Mouse (Mus musculus) WW6 (cell line): Measurements from ENCODE around the gene Rhno1.
"Not testable (repeated sequence)": the region's sequence is repeated elsewhere in the genome, so short reads cannot be mapped to it uniquely, and the experiment has no call there.

Experiments used
- DNase-seq: peaks from one replicate; pipeline ENCODE4 v3.0.0-alpha.2; 2013; ENCODE audit warnings: low read depth, low spot score

Rhno1 gene

DNA sequence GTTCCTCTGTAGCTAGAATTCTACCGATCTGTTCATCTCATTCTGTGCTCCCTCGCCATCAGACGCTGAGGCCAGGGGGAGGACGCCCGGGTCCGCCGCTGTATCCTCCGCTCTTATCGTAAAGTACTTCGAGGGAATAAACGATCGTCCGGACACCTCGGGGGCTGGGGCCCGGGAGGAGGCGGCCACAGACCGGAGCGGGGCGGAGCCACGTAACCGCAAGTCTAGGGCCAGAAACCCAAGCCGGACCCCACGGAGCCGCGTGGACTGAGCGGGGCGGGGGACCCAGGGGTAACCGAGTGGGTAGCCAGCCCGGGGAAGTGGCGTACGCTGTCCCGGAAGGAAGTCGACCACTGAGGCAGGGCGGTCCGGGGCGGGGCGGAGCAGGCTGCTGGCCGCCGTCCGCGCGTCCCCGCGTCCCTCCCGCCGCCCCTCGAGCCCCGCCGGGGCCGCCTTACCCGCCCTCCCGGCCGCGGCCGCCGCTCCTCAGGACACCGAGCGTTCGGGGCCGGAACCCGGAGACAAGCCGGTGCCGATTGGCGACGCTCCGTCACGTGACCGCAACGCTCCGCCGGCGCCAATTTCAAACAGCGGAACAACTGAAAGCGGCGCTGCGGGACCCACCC, at the start of gene Rhno1, which contains the start of gene Foxm1:
Gene Rhno1 (minus strand): TSS at position 531 of the 626 bp plus-strand sequence.
Gene Foxm1 (plus strand): TSS at position 587 of the 626 bp plus-strand sequence.
- peak; percentile 68 for DNase-seq

- DNase-seq = peak; percentile 61
These were observed 48.4 kb upstream of the Rhno1 start for GRCm38 (mm10) chr6:128411115-128411514.

DNA sequence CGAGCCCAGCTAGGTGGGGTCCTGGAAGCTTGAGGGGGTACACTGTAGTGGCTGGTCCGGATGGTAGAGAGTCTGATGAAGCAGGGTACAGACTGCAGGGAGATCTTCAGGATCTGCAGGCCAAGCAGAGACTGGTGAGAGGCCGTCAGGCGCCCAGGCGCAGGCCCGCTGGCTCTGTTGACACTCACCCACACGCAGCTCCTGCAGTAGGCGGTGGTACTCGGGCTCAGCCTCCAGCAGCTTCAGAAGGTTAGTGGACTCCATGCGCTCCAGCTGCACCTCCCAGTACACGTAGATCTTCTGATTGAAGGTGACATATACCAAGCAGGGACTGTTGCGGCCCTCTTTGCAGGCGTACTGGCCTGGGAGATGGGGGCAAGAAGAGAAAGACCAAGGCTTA, 47.6 kb upstream of the Rhno1 start:
- DNase-seq = no peak

DNA sequence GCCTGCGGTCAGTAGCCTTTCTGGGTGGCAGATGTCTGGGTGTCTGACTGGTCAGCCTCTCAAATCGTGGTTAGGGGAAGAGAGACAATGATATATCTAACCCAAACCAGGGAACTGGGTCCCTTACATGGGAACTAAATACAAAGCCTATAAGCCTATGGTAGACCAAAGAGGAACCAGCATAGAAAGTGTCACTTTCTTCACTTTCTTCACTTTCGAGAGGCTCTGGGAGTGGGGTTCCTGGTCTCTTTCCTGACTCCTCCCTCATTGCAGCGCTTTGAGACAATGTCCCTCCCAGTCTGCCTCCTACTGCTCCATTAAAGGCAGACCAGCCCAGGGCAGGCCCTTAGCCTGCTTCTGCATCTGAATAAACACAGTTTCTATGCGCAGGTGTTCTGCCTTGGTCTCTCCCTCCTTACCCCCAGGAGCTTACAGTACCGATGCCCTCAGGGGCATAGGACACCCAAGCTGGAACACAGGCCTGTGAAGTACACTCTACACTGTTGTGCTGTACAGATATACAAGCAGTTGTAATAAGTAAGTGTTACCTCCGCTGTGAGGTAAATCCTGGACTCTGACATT, 45.9 kb upstream of the Rhno1 start:
- no peak for DNase-seq

DNA sequence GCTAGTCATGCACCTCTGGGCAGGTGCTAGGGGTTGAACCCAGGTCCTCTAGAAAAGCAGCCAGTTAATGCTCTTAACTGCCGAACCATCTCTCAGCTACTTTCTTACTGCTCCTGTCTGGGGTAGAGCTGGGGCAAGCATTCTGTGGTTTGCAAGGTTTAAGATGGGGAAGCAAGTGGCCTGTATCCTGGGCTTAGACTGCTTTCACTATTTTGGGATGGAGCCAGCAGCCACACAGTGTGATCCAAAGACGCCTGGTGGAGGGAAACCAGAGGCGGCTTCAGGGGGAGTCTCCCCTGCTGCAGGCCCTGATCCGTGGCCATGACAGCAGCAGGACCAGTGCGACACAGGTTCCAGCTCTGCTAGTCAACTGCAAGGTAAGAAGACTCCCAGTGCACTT, 42.0 kb upstream of the Rhno1 start:
- DNase-seq = no peak

DNA sequence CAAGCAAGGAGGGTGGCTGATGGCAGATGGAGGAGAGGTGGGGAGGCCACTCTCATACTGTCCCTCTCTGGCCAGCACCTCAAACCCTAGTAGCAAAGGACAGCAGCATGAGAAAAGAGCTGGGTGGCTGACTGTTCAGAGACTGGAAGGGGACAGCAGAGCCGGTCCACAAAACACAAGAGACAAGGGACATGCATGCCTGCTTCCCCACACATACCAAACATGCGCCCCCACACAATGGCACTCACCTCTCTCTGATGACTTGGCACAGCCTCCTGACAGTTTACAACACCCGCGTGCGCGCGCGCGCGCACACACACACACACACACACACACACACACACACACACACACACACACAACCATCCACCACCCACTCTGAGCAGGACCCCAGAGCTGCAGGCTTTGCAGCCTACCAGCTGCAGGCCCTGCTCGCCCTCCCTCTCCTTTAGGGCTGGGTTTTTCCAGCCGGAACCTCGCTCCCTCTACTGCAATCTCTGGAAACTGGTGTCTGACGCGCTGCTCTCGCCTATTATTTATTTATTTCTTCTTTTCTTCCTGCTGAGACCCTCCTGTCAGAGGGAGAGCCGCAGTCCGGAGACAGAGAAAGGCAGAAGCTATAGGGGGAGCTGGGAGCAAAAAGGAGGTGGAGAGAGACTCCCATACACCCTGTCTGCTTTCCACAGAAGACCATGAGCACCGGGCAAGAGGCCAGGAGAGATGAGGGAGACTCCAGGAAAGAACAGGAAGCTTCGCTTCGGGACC, 36.9 kb upstream of the Rhno1 start:
- DNase-seq = no peak

- DNase-seq = no peak
These were observed 36.3 kb upstream of the Rhno1 start, which contains the start of gene Nrip2 for GRCm38 (mm10) chr6:128398996-128399395. Gene Nrip2 (plus strand): TSS chr6:128399296.

DNA sequence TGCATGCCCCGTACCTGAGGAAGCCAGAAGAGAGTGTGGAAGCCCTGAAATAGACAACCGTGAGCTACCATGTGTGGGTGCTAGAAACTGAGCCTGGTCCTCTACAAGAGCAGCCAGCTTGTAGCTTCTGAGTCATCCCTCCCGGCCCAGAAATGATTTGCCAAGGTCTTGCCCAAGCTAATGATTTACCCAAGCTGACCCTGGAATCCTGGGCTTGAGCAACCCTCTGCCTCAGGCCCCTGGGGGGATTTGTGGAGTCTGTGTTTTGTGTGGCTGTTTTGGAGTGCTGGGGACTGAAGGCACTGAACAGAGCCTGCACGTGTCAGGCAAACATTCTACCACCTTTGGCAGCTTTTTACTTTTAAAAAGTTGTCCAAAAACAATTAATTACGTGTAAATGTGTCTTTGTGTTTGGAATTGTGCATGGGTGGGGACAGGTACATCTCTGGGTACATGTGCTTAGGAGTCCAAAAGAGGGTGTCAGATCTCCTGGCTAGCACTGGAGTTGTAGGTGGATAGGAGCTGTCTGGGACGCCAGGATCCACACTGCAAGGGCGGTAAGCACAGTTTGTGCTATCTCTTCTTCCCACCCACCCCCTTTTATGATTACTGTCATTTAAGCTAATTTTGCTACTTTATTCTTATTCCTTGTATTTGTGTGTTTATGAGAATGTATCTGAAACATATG, 35.0 kb upstream of the Rhno1 start:
- no peak for DNase-seq

GRCm38 (mm10) chr6:128390683-128391082, 28.0 kb upstream of the Rhno1 start:
- DNase-seq = no peak

DNA sequence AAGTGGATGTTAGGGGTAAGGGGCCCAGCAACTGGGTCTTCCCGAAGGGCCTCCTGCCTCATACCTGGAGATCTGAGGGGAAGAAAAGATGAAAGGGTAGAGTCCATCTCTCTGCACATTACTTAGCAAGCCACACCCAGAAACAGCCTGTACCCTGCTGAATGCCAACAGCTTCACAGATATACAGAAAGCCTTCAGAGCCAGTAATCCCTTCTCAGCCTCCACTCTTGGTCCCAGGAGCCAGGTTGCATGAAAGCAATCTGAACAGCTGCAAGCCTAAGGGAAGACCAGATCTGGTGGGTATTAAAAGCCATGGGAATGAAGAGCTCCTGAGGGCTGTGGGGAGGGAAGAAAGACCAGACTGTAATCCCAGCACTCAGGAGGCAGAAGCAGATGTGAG, 26.5 kb upstream of the Rhno1 start:
- DNase-seq = no peak

DNA sequence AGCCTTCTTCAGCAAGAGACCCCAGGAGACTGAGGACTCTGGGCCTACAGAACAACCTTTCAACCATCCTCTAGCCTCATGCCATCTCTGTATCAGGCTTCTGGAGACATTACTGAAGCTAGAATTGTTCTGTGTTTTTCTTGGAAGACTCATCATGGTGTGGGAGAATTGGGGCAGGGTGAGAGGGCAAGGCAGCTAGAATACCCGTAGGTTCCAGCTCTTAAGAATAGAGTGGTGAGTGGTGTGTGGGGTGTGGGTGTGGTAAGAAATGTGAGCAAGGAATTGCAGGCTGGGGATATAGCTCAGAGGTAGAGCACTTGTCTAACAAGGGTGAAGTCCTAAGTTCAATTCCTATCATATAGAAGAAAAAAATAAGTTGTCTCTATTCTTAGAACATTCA, 22.3 kb upstream of the Rhno1 start:
- DNase-seq = no peak

DNA sequence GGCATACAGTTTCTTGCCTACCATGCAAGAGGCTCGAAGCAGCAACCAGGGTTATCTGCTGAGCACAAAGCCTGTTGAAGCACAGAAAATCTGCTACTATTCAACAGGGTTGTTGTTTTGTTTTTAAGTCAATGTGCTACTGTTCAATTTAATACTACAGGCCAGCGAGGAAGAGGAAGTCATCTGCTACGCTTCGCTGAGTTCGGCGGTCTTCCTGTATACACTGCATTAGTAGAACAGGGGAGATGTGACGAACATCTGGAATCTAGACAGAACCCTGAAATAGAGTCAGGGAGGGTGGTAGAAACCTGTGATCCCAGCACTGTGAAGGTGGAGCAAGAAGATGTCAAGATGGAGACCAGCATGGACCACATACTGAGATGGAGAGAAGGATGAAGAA, 21.0 kb upstream of the Rhno1 start:
- DNase-seq = no peak

- no peak for DNase-seq
These were observed 18.5 kb upstream of the Rhno1 start for GRCm38 (mm10) chr6:128381254-128381653.

- DNase-seq = not testable (repeated sequence)
These were observed 18.0 kb upstream of the Rhno1 start for GRCm38 (mm10) chr6:128380594-128381167.

DNA sequence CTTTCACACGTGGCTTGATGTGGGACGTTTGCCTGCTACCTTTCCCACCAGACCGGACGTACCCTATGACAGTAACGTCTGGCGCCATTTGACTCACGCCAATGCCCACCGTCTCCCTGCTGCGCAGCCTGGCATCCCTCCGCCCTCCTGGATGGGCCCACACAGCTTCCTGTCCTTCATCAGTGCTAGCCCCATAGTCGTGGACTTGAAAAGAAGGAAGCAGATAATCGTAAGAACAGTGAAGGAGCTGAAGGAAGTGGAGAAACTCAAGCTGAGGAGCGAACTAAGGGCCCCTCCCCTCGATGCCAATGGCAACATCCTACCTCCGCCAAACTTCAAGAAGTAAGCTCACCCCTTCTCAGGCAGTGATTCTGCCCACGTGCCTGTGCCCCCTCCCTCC, 16.9 kb upstream of the Rhno1 start:
- DNase-seq = no peak

DNA sequence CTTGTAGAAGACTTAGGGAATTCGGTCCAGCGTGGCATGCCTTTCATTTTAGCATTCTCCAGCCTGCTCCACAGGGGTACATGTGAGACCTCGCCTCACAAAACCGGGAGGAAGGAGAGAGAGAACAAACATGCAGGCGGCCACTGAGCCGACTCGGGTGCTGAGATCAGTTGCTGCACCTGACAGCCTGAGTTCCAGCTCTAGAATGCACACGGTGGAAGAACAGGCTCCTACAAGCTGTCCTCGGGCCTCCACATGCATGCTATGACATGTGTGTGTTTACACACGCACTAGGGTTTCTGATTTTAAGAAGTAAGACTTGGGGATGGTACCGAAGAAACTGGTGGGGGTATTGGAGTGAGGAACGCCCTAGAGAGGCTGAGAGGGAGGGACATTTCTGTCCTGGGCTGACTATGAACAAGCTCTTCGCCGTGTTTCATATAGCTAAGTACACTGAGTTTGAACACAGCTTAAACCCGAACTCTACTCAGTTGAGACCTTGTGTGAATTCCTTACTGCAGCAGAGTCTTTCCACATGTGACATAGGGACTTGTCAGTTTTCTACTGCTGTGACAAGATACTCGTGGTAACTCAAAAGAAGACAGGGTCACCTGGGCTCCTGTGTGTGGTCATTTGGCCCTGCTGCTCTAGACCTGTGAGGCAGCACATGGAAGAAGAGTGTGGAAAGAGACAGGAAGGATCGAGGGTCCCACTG, 13.8 kb upstream of the Rhno1 start:
- no peak for DNase-seq

- DNase-seq = no peak
These were observed 12.5 kb upstream of the Rhno1 start, which contains the start of the genes Tex52 and Gm44596 for GRCm38 (mm10) chr6:128375192-128375591. Gene Tex52 (plus strand): TSS chr6:128375456. Gene Gm44596 (plus strand): TSS chr6:128375503.

GRCm38 (mm10) chr6:128370040-128370439, 7.3 kb upstream of the Rhno1 start:
- DNase-seq = no peak

GRCm38 (mm10) chr6:128366466-128366865, 3.8 kb upstream of the Rhno1 start:
- DNase-seq = no peak

DNA sequence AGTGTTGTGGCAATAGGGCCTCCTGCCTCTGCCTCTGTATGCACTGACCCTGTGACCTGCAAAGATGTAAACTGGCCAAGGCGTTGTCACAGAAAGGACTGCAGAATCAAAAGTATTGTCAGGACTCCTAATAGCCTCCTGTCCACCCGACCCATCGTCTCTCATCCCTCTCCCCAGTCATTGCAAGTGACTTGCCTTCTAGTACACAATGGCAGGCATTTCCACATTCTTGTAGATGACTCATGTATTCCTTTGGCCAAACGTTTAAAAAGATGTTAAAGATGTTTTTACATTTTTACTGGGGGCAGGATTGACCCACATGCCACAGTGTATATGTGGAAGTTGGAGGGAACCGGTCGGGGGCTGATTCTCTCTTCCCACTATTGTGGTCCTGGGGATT, 2.0 kb upstream of the Rhno1 start:
- DNase-seq = no peak
